Mouse (Mus musculus) hematopoietic stem cell, adult 5-6 weeks (primary cell): ENCODE results near the gene Nfe2l2. TPM values are rescaled to one million over a fixed set of nuclear protein-coding genes. Genes with fewer than 3 reads are reported as not detected.

Experiments used
- ATAC-seq, 2 experiments: fragments of 125-278 bp in 1 of 2; replicated peaks in 1 of 2; 2 replicates each; pipeline ENCODE4 v1.8.0; 2016 to 2017; ENCODE audit warnings: inconsistent platforms in 2 of 2, mild to moderate bottlenecking in 2 of 2, moderate number of reproducible peaks in 2 of 2, low read depth in 1 of 2, moderate TSS enrichment in 1 of 2; ENCODE audit not compliant: low FRiP score in 2 of 2, poor library complexity in 2 of 2, severe bottlenecking in 2 of 2, insufficient read depth in 1 of 2, low TSS enrichment in 1 of 2
- total RNA-seq: library from RNA; stranded (forward); fragments of 172-1452, 232-1000 nt; gene quantifications from 2 replicates; pipeline ENCODE4 v1.2.3, GENCODE M21; 2017

The Nfe2l2 gene
- total RNA-seq, 1 experiment from 2014 or later = 81.9 TPM

DNA sequence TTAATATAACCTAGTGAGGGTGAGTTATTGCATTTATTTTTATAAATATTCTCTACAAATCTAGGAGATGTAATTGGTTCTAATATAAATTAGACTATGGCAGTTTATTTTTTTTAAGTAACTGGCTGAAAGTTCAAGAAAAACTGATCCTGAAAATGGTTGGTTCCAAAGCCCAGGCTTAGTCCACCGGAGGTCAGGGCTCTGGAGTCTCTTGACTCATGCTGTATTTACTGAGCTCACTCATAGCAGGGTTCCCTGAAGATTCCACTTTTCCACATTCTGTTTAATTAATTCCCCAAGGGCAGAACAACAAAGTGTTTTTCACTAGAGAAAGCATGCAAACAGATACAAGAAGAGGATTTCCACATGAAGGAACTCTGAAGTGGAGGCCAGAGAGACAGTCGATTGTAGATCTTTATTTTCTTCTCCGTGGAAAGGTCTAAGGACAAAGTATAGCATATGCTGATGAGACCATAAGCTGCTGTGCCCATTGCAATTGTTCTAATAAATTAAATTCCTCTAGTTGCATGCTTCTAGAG lies 15.0 kb upstream of the Nfe2l2 start:
- ATAC-seq = no peak

DNA sequence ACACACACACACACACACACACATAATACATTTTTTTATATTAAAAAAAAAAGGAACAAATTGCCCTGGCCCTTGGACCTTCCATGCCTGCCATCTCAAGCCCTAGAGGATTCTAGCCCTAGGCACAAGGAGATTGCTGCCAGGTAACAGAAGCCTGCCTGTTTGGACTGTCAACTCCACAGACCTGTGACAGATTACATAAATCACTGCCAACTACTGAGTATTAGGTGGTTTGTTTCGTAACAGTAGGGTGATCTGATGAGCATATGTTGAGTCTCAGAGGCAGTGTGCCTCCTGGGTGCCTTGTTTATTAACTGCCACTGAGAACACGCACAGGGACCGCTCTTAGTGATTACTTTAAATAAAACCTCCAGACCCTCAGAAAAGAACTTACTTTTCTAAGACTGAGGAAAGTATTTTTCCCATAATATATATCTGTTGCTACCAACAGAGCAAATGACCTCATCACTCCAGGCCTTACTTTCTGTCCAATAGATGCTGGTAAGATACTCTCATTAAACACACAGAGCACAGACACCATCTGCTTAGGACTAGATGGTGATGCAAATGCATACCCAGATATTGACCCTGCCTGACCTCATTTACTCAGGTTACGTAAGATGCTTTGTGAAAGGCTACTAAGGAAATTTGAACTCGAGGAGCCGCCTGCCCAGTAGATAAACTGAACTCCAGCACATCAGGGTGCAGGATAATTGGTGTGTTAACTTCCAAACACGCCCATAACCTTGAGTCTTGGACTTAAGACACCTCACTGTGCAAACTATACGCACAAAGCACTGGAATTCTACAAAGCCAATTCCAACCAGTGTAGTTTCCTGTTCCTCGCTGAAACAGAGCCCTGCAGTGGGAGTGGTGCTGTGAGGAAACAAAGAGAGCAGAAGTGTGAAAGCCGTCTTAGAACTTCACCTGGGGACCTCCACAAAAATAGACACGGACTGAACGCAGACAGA lies 11.9 kb upstream of the Nfe2l2 start:
- ATAC-seq = no peak; a peak in 1 of 4 replicates

DNA sequence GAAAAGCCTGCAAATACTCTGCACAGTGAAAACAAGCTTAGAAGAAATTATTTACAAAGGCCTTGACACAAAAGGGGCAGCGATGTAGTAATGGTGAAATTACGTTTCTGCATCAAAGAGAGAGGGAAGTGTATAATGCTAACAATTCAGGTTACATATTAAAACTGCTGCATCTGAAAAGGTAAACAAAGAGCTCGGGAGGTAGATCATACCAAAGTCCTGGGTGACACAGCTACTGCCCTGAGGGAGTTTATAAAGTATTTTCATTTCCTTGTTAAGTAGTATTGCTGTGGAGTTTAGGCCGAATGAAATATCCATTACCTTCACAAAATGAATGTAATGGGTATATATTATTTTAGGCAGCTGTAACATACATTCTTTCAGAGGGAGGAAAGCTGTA lies 10.3 kb upstream of the Nfe2l2 start:
- no peak for ATAC-seq

DNA sequence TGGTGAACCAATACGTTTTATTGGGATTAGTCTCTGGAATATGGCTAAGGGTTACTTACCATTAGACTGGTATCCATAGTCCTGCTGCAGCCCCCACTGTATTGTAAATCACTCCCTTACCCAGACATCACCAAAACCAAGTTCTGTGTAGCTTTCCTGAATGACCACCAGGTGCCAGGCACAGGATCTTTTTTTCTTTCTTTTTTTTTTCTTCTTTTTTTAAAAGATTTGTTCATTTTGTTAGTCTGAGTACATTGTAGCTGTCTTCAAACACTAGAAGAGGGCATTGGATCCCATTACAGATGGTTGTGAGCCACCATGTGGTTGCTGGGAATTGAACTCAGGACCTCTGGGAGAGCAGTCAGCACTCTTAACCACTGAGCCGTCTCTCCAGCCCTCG lies 8.6 kb upstream of the Nfe2l2 start:
- no peak for ATAC-seq

DNA sequence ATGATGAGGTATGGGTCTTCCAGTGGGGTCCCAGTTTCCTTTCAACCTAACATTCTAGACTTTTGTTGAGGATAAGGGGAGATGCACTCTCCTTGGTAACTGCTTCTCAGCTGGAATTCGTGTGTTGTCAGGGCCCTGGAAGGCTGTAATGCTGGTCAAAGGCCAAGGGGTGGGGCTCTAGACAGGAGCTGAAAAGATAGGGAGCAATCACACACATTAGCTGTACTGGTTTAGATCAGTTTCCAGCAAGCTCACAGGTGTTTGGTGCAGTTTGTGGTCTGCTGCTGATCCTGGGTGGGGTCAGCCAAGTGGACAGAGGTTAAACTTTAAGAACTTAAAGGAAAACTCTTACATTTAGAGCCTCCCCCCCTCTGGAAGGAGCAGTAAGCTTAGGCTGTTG lies 3.0 kb upstream of the Nfe2l2 start:
- no peak for ATAC-seq

DNA sequence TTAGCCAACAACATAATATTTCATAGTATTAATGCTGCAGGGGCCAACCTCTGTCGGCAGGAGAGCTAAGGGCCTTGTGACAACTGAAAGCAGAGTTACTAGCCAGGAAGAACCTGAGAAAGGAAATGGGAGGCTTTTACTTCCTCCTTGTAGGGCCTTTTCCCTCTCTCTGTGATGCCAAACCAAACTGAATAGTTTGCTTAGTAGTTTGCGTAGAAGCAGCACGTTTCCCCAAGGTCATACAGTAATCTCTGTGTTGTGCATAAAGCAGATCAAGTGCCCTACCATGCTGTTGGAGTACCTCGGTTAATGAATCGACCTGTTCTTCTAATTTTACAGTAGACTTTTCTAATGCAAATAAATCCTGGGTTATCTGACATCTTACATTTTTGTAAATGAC lies 2.0 kb upstream of the Nfe2l2 start:
- no peak for ATAC-seq

DNA sequence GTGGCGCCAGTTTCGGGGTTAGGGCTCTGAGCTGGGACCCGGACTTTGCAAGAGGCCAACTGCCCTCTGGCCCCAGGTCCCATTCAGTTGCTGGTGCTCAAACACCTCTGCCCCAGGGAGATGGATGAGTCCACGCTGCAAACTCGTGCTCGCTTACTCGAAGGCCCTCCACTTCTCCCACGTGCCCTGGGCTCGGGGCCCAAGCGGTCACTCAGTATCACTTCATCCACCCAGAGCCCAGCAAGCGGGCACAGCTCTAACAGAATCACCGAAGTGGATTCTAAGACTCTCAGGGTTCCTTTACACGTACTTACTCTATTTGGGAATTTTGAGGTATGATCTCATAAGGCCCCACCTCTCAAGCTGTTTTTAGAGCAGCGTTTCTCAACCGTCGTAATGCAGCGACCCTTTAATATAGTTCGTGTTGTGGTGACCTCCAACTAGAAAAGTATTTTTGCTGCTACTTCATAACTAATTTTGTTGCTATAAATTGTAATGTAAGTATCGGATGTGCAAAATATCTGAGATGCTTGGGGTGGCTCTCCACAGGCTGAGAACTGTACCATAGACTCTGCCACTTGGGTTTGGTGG lies 816 bp upstream of the Nfe2l2 start:
- ATAC-seq = peak in 1 of 2 experiments; percentile 3; a peak in 1 of 4 replicates

DNA sequence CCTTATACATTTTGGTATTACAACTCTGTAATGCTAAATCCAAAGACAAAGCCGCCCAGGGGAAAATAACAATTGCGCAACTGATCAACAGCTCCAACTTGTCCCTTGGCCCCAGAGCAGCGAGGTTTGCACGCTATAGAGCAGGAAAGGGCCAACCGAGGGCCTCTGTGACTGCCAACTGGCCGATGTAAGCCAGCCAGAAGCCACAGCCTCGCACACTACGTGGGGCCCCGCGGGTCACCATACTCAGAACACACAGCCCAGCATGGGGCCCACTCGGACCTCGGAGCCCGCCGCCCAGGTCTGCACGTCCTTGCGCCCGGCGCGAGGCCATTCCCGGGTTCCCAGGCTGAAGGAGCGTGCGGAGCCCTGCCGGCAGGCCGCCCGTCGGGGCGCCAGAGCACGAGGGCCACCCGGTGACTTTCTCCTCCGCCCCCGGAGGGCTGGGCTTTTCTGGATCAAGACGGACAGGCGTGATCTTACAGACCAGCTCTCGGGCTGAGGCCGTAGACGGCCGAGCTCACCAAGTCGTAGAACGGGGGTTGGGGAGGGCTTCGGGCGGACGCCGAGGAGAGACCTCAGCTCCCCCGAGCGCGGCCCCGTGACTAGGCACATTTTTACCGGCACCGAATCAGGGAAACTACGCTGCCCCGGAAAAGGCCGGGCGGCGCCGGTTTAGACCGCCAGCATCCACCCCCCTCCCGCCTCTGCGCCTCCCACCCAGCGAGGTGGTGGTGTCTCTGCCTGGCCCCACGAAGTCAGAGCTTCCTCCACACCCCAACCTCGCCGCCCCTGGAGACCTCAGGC lies 863 bp downstream of the Nfe2l2 start:
- ATAC-seq = peak; percentile 38 to 52

DNA sequence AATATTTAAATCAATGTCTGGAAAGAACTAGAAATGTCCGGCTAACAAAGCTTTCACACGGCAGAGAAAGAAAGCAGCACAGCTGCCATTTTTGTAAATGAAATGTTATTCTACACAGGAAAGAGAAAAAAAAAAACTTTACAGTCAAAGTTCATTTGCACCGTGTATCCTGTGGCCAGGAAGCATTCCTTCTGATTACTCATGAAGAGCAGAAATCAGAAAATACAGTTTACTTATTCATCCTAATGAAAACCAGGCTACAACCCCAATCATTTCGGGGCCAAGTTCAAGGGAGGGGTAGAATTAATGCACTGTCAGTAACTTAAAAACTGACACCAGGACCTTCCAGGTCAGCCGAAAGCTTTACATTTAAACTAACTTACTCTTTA lies 1.9 kb downstream of the Nfe2l2 start:
- no peak for ATAC-seq

DNA sequence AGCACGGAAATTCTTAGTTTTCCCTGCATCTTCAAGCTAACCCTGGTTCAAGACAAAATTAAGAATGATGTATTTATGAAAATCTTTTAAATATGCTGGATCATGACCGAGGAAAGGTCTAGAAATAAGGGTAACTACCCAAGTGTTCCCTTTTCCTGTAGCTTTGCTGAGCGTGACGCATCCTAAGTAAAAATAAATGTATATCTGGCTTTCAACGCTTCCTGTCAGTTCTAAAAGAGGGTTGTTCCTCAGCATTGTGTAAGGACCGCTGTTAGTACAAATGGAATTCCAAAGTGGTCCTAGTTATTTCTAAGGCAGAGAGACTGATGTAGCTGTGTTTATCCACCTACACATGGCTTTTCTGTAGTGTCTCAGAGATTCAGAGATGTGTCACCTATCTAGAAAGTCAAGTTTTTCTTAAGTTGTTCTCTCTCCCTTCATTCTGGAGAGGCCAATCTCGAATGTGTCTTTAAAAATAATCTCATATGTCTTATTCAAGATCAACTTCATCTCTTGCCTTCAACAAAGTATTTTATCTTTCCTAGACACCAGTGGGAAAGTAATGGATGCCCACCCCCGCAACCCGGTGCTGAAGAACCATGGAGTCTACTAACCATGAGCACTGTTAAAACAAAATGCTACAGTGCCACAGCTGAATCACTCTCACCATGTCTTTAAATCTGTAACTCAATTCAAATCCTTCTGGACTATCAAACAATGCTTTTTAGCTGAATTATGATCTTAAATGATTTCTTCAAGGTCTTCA lies 2.4 kb downstream of the Nfe2l2 start:
- ATAC-seq = no peak

DNA sequence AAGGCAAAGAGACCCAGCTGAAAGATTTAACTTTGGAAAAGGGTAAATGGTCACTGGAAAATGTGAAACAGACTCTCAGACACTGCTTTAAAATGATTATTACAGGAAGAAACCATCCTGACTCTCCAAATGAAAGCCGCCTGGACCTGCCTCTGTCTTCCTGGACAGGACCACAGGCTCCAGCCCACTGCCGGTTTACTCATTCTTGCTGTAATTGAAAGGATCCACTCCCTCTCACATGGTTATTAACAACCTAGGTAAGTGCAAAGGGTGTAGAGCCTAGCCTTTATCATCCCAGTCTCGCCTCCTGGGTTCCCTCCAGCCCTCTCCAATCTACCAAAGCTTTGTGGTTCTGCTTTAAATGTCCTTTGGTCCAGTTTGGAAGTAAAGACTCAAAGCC lies 3.2 kb downstream of the Nfe2l2 start:
- no peak for ATAC-seq

DNA sequence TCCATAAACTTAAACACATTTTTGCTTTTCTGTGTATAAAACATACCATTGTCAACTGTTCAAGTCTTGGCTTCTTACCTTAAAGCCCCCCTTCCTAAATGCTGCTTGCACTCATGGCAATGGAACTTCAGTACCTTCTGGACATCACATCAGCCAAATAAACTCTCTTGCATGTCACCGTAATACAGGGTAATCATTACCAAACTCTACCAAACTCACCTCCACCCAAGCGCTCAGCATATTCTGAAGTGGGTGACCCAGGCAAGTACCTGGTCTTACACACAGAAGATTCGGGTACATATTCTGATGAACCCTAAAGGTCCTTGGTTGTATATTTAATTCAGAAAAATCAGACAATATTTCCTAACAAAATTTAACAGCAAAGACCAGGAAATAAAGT lies 3.9 kb downstream of the Nfe2l2 start:
- ATAC-seq = no peak

DNA sequence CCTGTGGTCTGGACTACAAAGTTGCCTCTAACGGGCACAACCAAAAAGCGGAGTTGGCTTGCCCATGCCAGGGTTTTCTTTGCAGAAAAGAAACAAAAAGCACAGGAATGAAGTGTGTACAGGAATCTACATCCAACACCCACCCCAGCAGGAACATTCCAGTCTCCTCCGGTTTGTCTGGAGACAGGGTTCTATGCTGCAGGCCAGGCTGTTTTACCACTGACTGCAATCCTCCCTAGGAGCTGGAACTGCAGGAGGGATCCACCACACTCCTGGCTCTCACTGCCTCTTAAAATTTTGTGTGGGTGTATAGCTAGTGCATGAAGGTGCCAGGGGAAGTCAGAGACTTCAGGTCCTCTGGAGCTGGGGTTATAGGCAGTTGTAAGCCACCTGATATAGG lies 5.6 kb downstream of the Nfe2l2 start:
- ATAC-seq = no peak

DNA sequence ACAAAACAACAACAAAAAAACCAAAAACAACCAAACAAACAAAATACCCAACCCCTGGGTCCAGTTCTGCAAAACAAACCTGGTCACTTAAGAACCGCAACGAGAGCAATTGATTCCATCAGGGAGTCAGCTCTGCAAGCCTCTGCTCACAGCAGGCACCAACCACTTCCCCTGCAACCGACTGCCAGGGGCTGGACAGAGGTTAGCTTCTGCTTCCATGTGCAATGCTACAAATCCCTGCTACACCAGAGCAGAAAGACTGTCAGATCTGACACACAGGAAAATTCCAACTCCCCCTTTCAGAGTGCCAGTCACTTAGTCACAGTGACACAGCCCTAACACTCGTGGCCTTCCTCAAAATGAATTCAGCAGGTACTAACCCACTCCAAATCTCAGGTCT lies 6.4 kb downstream of the Nfe2l2 start:
- peak; percentile 66 to 80 for ATAC-seq

DNA sequence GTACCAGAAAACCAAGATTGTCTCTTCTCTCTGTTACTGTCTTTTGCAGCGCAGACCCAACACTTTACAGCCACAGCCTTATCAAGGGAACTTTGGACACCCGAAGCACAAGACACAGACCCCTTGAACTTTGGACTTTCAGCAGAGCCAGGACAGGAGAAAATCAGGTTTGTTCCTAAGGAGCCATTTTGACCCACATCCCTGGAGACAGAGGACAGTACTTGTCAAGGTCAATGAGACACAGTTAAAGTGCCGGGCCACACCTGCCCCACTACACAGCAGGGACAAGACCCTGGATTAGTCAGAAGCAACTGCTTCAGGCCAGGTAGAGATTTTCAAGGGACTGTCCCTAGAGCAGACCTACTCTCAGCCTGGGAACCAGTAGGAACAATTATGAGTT lies 7.2 kb downstream of the Nfe2l2 start:
- ATAC-seq = no peak

DNA sequence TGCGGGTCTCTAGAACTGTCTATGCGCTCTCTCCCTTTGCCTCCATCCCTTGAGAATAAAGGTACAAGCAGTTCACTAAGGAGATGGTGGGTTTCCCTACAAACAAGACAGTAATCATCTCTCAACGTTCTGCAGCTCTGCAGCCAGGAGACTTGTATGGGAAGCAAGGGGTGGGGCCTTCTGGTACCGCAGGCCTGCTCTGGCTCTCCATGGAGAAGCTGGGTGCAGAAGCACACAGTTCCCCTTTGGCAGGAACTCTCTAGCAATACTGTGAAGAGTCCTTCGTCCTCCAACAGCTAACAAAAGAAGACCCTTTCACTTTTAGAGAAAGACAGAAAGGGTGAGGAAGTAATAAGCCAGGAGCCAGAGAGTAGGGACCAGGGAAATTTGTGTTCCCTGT lies 8.1 kb downstream of the Nfe2l2 start:
- ATAC-seq = peak; percentile 65 to 66

DNA sequence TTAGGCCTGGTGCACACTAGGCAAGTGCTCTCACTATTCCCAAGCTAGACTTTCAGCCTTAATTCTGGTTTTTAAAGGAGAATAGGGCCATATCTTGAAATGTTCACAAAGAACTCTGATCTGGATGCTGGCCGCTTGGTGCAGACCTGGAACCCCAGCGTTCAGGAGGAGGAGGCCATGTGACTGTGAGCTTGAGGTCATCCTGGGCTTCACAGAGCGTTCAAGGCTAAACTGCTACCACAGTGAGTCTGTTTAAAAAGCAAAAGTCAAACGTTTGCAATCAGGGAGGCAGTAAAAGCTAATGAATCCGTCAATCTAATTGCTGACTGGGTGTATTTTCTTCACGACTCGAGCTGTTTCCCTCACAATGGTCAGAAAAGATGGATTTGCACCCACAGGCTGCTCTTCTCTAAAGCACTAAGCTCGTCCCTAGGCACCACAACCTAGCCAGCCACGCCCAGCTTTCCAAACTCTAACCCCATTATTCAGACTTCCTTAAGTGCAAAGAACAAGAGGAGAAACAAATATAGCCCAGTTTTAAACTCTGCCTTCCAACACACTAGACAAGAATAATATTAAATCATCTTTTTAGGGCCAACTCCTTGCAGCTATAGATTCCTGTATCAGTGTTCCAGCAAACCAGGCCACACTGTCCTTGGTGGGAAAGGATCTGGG lies 8.6 kb downstream of the Nfe2l2 start:
- ATAC-seq = no peak
